Mouse (Mus musculus) mouse embryonic stem cell (cell line): Measurements from ENCODE around the gene Fgf22.

ENCODE experiments used
- in situ Hi-C, 2 experiments: fragments of 300-500 bp; cut with MboI; formaldehyde crosslinking; loops; 1 replicate in 1 of 2; 3 replicates in 1 of 2; pipeline ENCODE4 v1.14.3; 2019 to 2020; ENCODE audit warnings: low sequenced_read_pairs in 2 of 2, low pct_unique_long_range_greater_than_20kb in 1 of 2, mixed read lengths in 1 of 2; ENCODE audit not compliant: unreplicated experiment in 1 of 2

Gene Fgf22

DNA sequence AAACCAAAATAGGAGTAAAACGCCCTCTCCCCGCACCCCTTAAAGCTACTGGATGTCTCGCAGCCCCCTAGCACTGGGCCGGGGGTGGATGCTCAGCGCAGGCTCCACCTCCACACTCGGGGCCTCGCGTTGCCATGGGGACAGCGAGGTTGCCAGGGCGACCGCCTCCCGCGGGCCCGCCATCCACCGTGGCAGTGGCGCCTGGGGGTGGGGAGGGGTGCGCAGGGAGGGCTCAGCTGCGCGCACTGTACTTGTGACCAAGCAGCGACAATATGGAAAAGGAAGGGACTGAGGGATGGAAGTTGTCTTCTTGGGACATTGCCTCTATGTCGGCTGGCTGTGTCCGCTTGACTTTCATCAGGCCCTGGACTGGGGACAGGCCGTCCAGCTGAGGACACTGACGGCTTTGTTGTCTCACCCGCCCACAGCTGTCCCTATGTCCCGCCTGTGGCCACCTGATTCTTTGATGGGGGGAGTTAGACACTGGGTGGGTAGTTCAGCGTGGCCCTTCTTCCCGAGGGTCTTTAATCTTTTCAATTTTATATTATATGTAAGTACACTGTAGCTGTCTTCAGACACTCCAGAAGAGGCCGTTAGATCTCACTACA lies 48.9 kb downstream of the Fgf22 start:
- in situ Hi-C loops: no loop called here

GRCm38 (mm10) chr10:79805636-79806035 lies 50.8 kb downstream of the Fgf22 start:
- in situ Hi-C loops: no loop called here

GRCm38 (mm10) chr10:79806331-79806730 lies 51.5 kb downstream of the Fgf22 start:
- in situ Hi-C loops: no loop called here

- in situ Hi-C loops: no loop called here
These were observed 52.1 kb downstream of the Fgf22 start for GRCm38 (mm10) chr10:79806972-79807371.

- in situ Hi-C loops: no loop called here
These were observed 53.0 kb downstream of the Fgf22 start for GRCm38 (mm10) chr10:79807826-79808225.
